Mouse (Mus musculus) forebrain, embryonic 11.5 days (tissue): Measurements from ENCODE around the gene Gstp2. TPM values are rescaled to one million over a fixed set of nuclear protein-coding genes. Genes with fewer than 3 reads are reported as not detected.
"Not testable (repeated sequence)": the region's sequence is repeated elsewhere in the genome, so short reads cannot be mapped to it uniquely, and the experiment has no call there.

Experiments used
- ATAC-seq: fragments of 200-750 bp; cut with Nextera tagmentation; replicated peaks from 2 replicates; pipeline ENCODE4 v1.8.0; 2017; ENCODE audit warnings: moderate TSS enrichment; ENCODE audit not compliant: low FRiP score
- DNase-seq: peaks from one replicate; pipeline ENCODE4 v3.0.0-alpha.2; 2017; ENCODE audit warnings: low spot score
- H3K27ac ChIP-seq: fragments of 300-500 bp; sonication (generic); 2 replicates; pipeline ENCODE4 v1.5.1; 2014; ENCODE audit warnings: low read depth, low read length
- H3K27me3 ChIP-seq: fragments of 300-500 bp; sonication (generic); 2 replicates; pipeline ENCODE4 v1.6.1; 2014; ENCODE audit warnings: mild to moderate bottlenecking, low read length, mixed read lengths; ENCODE audit not compliant: control insufficient read depth, insufficient read depth
- H3K36me3 ChIP-seq: fragments of 300-500 bp; sonication (generic); 2 replicates; pipeline ENCODE4 v1.6.1; 2014; ENCODE audit warnings: mild to moderate bottlenecking, low read length, moderate library complexity, mixed read lengths; ENCODE audit not compliant: control insufficient read depth, insufficient read depth
- H3K4me1 ChIP-seq: fragments of 300-500 bp; sonication (generic); replicated peaks from 2 replicates; pipeline ENCODE4 v1.6.1; 2014; ENCODE audit warnings: low read length, mixed read lengths; ENCODE audit not compliant: control insufficient read depth, insufficient read depth
- H3K4me2 ChIP-seq: fragments of 300-500 bp; sonication (generic); 2 replicates; pipeline ENCODE4 v1.6.1; 2014; ENCODE audit warnings: low read depth, mild to moderate bottlenecking, low read length, moderate library complexity, mixed read lengths; ENCODE audit not compliant: severe bottlenecking
- H3K4me3 ChIP-seq: fragments of 300-500 bp; sonication (generic); 2 replicates; pipeline ENCODE4 v1.5.1; 2014; ENCODE audit warnings: low read depth, low read length
- H3K9ac ChIP-seq: fragments of 300-500 bp; sonication (generic); 2 replicates; pipeline ENCODE4 v1.6.1; 2014; ENCODE audit warnings: low read length
- H3K9me3 ChIP-seq: fragments of 300-500 bp; sonication (generic); 2 replicates; pipeline ENCODE4 v1.6.1; 2016; ENCODE audit warnings: low read length, mixed read lengths; ENCODE audit not compliant: control insufficient read depth
- WGBS: fragments of 180-500 bp; shearing (Covaris S2); extraction: QIAGEN DNeasy Blood & Tissue Kit; methylation state at CpG from one replicate; pipeline ENCODE4 v1.1.7; 2014; 5-methylcytosine and 5-hydroxymethylcytosine counted together
- polyA plus RNA-seq: library from polyadenylated mRNA; unstranded; fragments of >200 nt; fragmentation: Nextera tagmentation; extraction: Ambion mirVana; gene quantifications from 2 replicates; pipeline ENCODE4 v1.2.1, GENCODE M21; 2014

Gene Gstp2
- polyA plus RNA-seq, 1 experiment from 2014 or later, result 1.8 TPM

GRCm38 (mm10) chr19:4049069-4049468 lies 3.2 kb upstream of the Gstp2 start:
- not testable (repeated sequence) for H3K4me1 ChIP-seq, H3K27me3 ChIP-seq, DNase-seq, H3K4me2 ChIP-seq, ATAC-seq, H3K27ac ChIP-seq, H3K36me3 ChIP-seq, H3K9ac ChIP-seq, H3K4me3 ChIP-seq, H3K9me3 ChIP-seq
- 84% methylated on average over 5 of the region's 5 CpGs for WGBS

- no peak overlapping the region for H3K4me3 ChIP-seq
- no peak overlapping the region for H3K4me2 ChIP-seq
- no peak for ATAC-seq
- H3K9me3 ChIP-seq, result no peaks in the 10 kb centered on the region
- H3K9ac ChIP-seq, result no peak overlapping the region
- H3K27me3 ChIP-seq, result no peaks in the 10 kb centered on the region
- DNase-seq, result peak; percentile 88
- no peaks in the 10 kb centered on the region for H3K36me3 ChIP-seq
- H3K4me1 ChIP-seq, result no peaks in the 10 kb centered on the region
- no peak overlapping the region for H3K27ac ChIP-seq
- 22% methylated on average over 4 of the region's 4 CpGs for WGBS
These were observed 2.0 kb upstream of the Gstp2 start for GRCm38 (mm10) chr19:4047859-4048258.

DNA sequence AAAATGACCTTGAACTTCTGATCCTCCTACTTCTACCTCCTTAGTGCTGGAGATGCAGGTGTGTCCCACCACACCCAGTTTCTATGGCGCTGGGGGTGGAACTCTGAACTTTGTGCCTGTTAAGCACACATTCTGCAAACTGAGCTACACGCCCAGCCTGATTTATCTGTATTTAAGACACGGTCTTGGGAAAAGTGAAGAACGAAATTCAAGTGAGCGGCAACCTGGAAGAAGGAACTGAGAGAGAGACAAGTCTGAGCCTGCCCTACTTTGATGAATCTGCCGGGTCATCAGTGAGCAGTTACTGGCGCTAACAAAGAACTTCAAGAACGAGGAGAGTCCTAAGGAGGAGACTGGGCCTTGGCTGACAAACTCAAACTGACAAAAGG lies 1.0 kb upstream of the Gstp2 start:
- no peak for ATAC-seq
- no peak overlapping the region for H3K27ac ChIP-seq
- H3K4me3 ChIP-seq, result no peak overlapping the region
- WGBS, result 83% methylated on average over 8 of the region's 8 CpGs
- no peaks in the 10 kb centered on the region for H3K4me1 ChIP-seq
- no peaks in the 10 kb centered on the region for H3K36me3 ChIP-seq
- no peak overlapping the region for H3K9ac ChIP-seq
- DNase-seq, result no peak
- no peak overlapping the region for H3K4me2 ChIP-seq
- no peaks in the 10 kb centered on the region for H3K27me3 ChIP-seq
- H3K9me3 ChIP-seq, result no peaks in the 10 kb centered on the region

GRCm38 (mm10) chr19:4044109-4044508 lies 1.7 kb downstream of the Gstp2 start:
- H3K4me1 ChIP-seq, H3K9ac ChIP-seq, H3K27me3 ChIP-seq, ATAC-seq, DNase-seq, H3K27ac ChIP-seq, H3K4me3 ChIP-seq, H3K4me2 ChIP-seq, H3K9me3 ChIP-seq, H3K36me3 ChIP-seq: not testable (repeated sequence)
- 89% methylated on average over 5 of the region's 5 CpGs for WGBS

DNA sequence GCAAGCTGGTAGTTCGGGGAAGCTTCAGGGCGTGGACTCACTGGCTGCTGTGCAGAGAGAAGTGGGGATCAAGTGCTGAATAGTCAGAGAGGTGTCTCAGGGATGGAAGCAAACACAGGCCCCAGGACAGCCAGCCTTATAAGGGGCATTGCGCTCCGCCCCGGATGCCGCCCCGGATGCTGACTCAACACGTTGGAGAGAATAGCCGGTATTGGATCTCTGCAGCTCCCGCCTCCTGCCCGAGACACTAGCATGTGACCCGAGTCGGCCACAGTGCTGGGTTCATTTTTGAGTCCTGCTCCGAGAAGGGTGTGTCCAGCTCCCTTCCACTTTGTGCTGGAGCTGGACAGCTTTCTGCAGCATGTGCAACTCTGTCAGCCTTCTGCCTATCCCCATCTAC lies 3.7 kb downstream of the Gstp2 start:
- DNase-seq, result no peak
- no peaks in the 10 kb centered on the region for H3K9me3 ChIP-seq
- H3K27me3 ChIP-seq, result no peaks in the 10 kb centered on the region
- H3K9ac ChIP-seq, result no peak overlapping the region
- H3K4me1 ChIP-seq, result peaks cover 5% of the 10 kb centered on the region
- H3K4me2 ChIP-seq, result no peak overlapping the region
- no peak overlapping the region for H3K4me3 ChIP-seq
- no peak for ATAC-seq
- no peaks in the 10 kb centered on the region for H3K36me3 ChIP-seq
- WGBS, result 78% methylated on average over 14 of the region's 14 CpGs
- H3K27ac ChIP-seq, result no peak overlapping the region

DNA sequence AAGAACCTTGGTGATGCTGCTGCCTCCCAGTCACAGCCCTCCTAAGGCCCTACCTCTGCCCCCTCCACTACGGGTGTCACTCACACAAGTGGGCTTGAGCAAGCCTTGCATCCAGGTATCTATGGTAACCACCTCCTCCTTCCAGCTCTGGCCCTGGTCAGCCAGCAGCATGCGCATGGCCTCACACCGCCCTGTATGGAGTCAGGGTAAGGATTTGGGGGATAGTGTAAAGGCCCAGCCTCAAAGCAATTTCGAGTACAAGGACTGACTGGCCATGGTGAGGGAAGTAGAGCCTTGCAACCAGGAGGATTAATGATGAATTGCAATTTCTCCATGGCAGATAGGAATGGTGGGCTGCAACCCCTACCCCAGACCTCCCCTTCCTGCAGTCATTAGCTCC lies 4.3 kb downstream of the Gstp2 start:
- not testable (repeated sequence) for H3K4me2 ChIP-seq, DNase-seq, H3K4me1 ChIP-seq, H3K27ac ChIP-seq, H3K27me3 ChIP-seq, H3K9ac ChIP-seq, H3K36me3 ChIP-seq, H3K4me3 ChIP-seq, ATAC-seq, H3K9me3 ChIP-seq
- WGBS, result 88% methylated on average over 3 of the region's 4 CpGs

GRCm38 (mm10) chr19:4040941-4041340 lies 4.9 kb downstream of the Gstp2 start:
- H3K9ac ChIP-seq, H3K4me3 ChIP-seq, H3K27me3 ChIP-seq, H3K9me3 ChIP-seq, DNase-seq, H3K4me2 ChIP-seq, ATAC-seq, H3K27ac ChIP-seq, H3K4me1 ChIP-seq, H3K36me3 ChIP-seq: not testable (repeated sequence)
- WGBS, result 86% methylated on average over 5 of the region's 5 CpGs

DNA sequence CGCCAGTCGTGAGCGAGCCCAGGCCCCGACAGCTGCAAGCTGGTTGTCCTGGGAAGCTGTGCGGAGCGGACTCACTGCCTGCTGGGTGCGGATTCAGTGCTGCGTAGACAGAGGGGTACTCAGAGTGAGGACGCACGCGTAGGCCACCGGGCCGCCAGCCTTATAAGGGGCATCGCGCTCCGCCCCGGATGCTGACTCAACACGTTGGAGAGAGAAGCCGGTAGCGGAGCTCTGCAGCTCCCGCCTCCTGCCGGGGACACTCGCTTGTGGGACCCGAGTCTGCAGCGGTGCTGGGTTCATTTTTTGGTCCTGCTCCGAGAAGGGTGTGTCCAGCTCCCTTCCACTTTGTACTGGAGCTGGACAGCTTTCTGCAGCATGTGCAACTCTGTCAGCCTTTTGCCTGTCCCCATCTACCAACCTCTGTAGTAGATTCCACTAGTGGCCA lies 8.0 kb downstream of the Gstp2 start, which contains the start of gene Gstp1:
Gstp1 (minus strand) TSS at position 198 of the 445 bp plus-strand sequence.
- under 1% methylated on average over 26 of the region's 26 CpGs for WGBS
- peak; percentile 85 for ATAC-seq
- H3K27ac ChIP-seq, result no peak within 1 kb of the TSS
- peaks cover 5% of the 10 kb centered on the region for H3K4me1 ChIP-seq
- no peaks in the 10 kb centered on the region for H3K9me3 ChIP-seq
- peak within 1 kb of the TSS; percentile 72 for H3K4me2 ChIP-seq
- no peaks in the 10 kb centered on the region for H3K27me3 ChIP-seq
- DNase-seq, result peak; percentile 88
- peak within 1 kb of the TSS; percentile 81 for H3K9ac ChIP-seq
- H3K36me3 ChIP-seq, result no peaks in the 10 kb centered on the region; the same call in 1 of the 2 replicates
- peak within 1 kb of the TSS; percentile 59 for H3K4me3 ChIP-seq

- H3K27ac ChIP-seq, H3K36me3 ChIP-seq, DNase-seq, H3K4me1 ChIP-seq, H3K27me3 ChIP-seq, H3K9me3 ChIP-seq: not testable (repeated sequence)
- WGBS, result 28% methylated on average over 7 of the region's 8 CpGs
- Histone ChIP-seq H3K9ac (peak overlapping the region; percentile 81), H3K4me3 (peak overlapping the region; percentile 59), H3K4me2 (peak overlapping the region; percentile 72)
- peak; percentile 42; the same call in 1 of the 2 replicates for ATAC-seq
These were observed 8.6 kb downstream of the Gstp2 start for GRCm38 (mm10) chr19:4037154-4037787.
